11 mouse cellular contexts compared by ENCODE assay signal in the genomic region with DNA sequence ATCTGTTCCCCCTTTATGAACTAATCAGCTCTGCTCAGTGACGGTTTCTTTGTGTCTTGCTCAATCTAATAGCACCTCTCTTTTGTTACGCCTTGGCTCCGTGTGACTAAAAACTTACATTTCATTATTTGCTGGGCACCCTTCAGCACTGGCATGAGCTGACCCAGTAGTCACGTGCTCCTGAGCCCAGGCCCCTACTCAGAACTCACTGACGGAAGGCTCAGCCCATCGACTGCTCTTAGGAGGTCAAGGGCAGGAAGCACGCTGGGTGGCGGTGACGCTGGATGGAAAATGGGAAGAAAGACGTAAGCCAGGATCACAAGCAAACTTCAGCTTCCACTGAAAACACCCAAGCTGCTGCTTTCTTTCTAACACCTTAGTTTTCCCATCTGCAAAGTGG. TPM values are rescaled to one million over a fixed set of nuclear protein-coding genes. Genes with fewer than 3 reads are reported as not detected.
DNase-seq lines count a peak whose midpoint lies in the region; ATAC-seq lines count a peak whose summit lies in the region.
"Had no signal": no experiment of that assay in that cellular context is flagged by ENCODE, and none has a peak within 500 bp of the region (broad histone marks: within the 10 kb centered on the region; RNA-seq: fewer than 3 reads in every experiment).

No protein-coding gene starts in this region.

- H3K4me2 ChIP-seq in heart, embryonic 16.5 days (ENCODE audit: low read depth, low read length), result peak overlapping the region; percentile 24
- no peak overlapping the region for H3K4me2 ChIP-seq in intestine, embryonic 16.5 days (ENCODE audit: low read depth, low read length)

- no peaks in the 10 kb centered on the region for H3K36me3 ChIP-seq in heart, embryonic 16.5 days (ENCODE audit: control insufficient read depth, insufficient read depth)
- H3K36me3 ChIP-seq in intestine, embryonic 16.5 days (ENCODE audit: control insufficient read depth, insufficient read depth, low read length), result no peaks in the 10 kb centered on the region

- no peak overlapping the region for H3K4me3 ChIP-seq in heart, embryonic 16.5 days (ENCODE audit: low read length)
- no peak overlapping the region for H3K4me3 ChIP-seq in intestine, embryonic 16.5 days (ENCODE audit: low read length)
- H3K4me3 ChIP-seq: megakaryocyte, embryonic 14.5 days had no signal

- 41% methylated on average over 10 of the region's 10 CpGs for WGBS in heart, embryonic 16.5 days
- WGBS in intestine, embryonic 16.5 days, result 48% methylated on average over 10 of the region's 10 CpGs

- no peaks in the 10 kb centered on the region for H3K9me3 ChIP-seq in heart, embryonic 16.5 days (replicated peaks; ENCODE audit: control insufficient read depth, low read length)
- no peaks in the 10 kb centered on the region for H3K9me3 ChIP-seq in intestine, embryonic 16.5 days (ENCODE audit: control insufficient read depth, low read length)

- DNase-seq in adrenal gland, adult (ENCODE audit: inconsistent age in 2 of 2, low spot score in 1 of 2), result peak; percentile 54 to 57
- DNase-seq in adrenal gland, postnatal 14 days, result no peak
- no peak for DNase-seq in heart, postnatal 36 days
- peak; percentile 5 to 37 for DNase-seq in lung, postnatal 4 days
- DNase-seq in cerebellum, adult 8-10 months, result no peak
- DNase-seq: kidney, adult 11 months; layer of hippocampus, adult 9-11 months had no signal

- no peak overlapping the region for H3K27ac ChIP-seq in heart, embryonic 16.5 days (ENCODE audit: low read length)
- no peak overlapping the region for H3K27ac ChIP-seq in intestine, embryonic 16.5 days (ENCODE audit: low read length)

- H3K27me3 ChIP-seq in heart, embryonic 16.5 days (ENCODE audit: control insufficient read depth, insufficient read depth, low read length), result 0 out of 2 replicates have a peak, but pooled peaks cover 4% of the 10 kb centered on the region
- H3K27me3 ChIP-seq in intestine, embryonic 16.5 days (replicated peaks; ENCODE audit: control insufficient read depth, insufficient read depth, low read length), result no peaks in the 10 kb centered on the region

- intact Hi-C loops in heart, postnatal 36 days (cut with DNase I), result no loop called here

- H3K9ac ChIP-seq in heart, embryonic 16.5 days (ENCODE audit: low read length), result no peak overlapping the region
- H3K9ac ChIP-seq in intestine, embryonic 16.5 days (ENCODE audit: low read depth, low read length), result no peak overlapping the region

- H3K4me1 ChIP-seq in heart, embryonic 16.5 days (ENCODE audit: control insufficient read depth, insufficient read depth, low read length), result peaks cover 3% of the 10 kb centered on the region; the same call in 1 of the 2 replicates
- 0 out of 2 replicates have a peak, but pooled peaks cover 5% of the 10 kb centered on the region for H3K4me1 ChIP-seq in intestine, embryonic 16.5 days (ENCODE audit: control insufficient read depth, insufficient read depth, low read length)
- H3K4me1 ChIP-seq: megakaryocyte, embryonic 14.5 days had no signal

- no peak for ATAC-seq in heart, embryonic 16.5 days (replicated peaks; ENCODE audit: extremely low read depth, insufficient read depth, low FRiP score)
- ATAC-seq in intestine, embryonic 16.5 days, result peak; percentile 48
- no peak for ATAC-seq in cerebellum, adult (ENCODE audit: insufficient number of reproducible peaks, low FRiP score, low TSS enrichment)

RNA-seq across cellular contexts. Expression of gene Kcnf1, which starts 7.1 kb away (rescaled TPM):
- total RNA-seq in adrenal gland, postnatal 14 days (2021), result 0.23 and 0.30 TPM in 2 replicates
- 0.15 and 0.20 TPM in 2 replicates for polyA plus RNA-seq in heart, embryonic 16.5 days (2015; fragmentation: Nextera tagmentation; extraction: Ambion mirVana)
- total RNA-seq in heart, postnatal 36 days (2021), result not detected
- 0.61 and 0.66 TPM in 2 replicates for polyA plus RNA-seq in intestine, embryonic 16.5 days (2015; fragmentation: Nextera tagmentation; extraction: Ambion mirVana)

Comparison
In these comparisons a context has a peak if more than half of its experiments do, and no peak if none do; other contexts are left out.
1. DNase-seq: peak in adrenal gland, adult (2 of 2) and lung, postnatal 4 days (2 of 2); none in adrenal gland, postnatal 14 days (single experiment), heart, postnatal 36 days (0 of 2) and cerebellum, adult 8-10 months (single experiment).